Mouse (Mus musculus) E14TG2a.4 (cell line): Measurements from ENCODE around the gene Mical3.

ENCODE experiments used
- CTCF ChIP-seq: conservative IDR thresholded peaks from 2 replicates; pipeline ENCODE4 v1.5.1; 2014; ENCODE audit warnings: low read length
- NANOG ChIP-seq: IDR thresholded peaks from 2 replicates; pipeline ENCODE4 v1.6.1; 2014; ENCODE audit warnings: borderline replicate concordance, low read length, mixed read lengths

- no peak for TF ChIP-seq CTCF
- no peak for TF ChIP-seq NANOG
Observed at GRCm38 (mm10) chr6:121026019-121026584, 104.7 kb downstream of the Mical3 start.
